Mouse (Mus musculus) forebrain, embryonic 16.5 days (tissue): ENCODE data around the gene Trpm4. TPM values are rescaled to one million over a fixed set of nuclear protein-coding genes. Genes with fewer than 3 reads are reported as not detected.

Experiments
- ATAC-seq: fragments of 200-750 bp; cut with Nextera tagmentation; 2 replicates; pipeline ENCODE4 v1.8.0; 2017; ENCODE audit warnings: mild to moderate bottlenecking, moderate library complexity
- H3K27ac ChIP-seq: fragments of 300-500 bp; sonication (generic); 2 replicates; pipeline ENCODE4 v1.5.1; 2014; ENCODE audit warnings: low read length, control low read depth
- H3K27me3 ChIP-seq: fragments of 300-500 bp; sonication (generic); replicated peaks from 2 replicates; pipeline ENCODE4 v1.6.1; 2014; ENCODE audit warnings: low read length; ENCODE audit not compliant: control insufficient read depth, insufficient read depth
- H3K36me3 ChIP-seq: fragments of 300-500 bp; sonication (generic); 2 replicates; pipeline ENCODE4 v1.6.1; 2014; ENCODE audit not compliant: control insufficient read depth, insufficient read depth
- H3K4me1 ChIP-seq: fragments of 300-500 bp; sonication (generic); replicated peaks from 2 replicates; pipeline ENCODE4 v1.6.1; 2014; ENCODE audit warnings: low read length; ENCODE audit not compliant: control insufficient read depth, insufficient read depth
- H3K4me2 ChIP-seq: fragments of 300-500 bp; sonication (generic); 2 replicates; pipeline ENCODE4 v1.6.1; 2014; ENCODE audit warnings: mild to moderate bottlenecking, low read length, control low read depth
- H3K4me3 ChIP-seq: fragments of 300-500 bp; sonication (generic); replicated peaks from 2 replicates; pipeline ENCODE4 v1.5.1; 2014; ENCODE audit warnings: mild to moderate bottlenecking, low read length, control low read depth
- H3K9ac ChIP-seq: fragments of 300-500 bp; sonication (generic); replicated peaks from 2 replicates; pipeline ENCODE4 v1.6.1; 2014; ENCODE audit warnings: low read depth, low read length, control low read depth
- H3K9me3 ChIP-seq: fragments of 300-500 bp; sonication (generic); 2 replicates; pipeline ENCODE4 v1.6.1; 2016; ENCODE audit warnings: low read length; ENCODE audit not compliant: control insufficient read depth
- WGBS: fragments of 180-500 bp; shearing (Covaris S2); extraction: QIAGEN DNeasy Blood & Tissue Kit; methylation state at CpG from one replicate; pipeline ENCODE4 v1.1.7; 2014; 5-methylcytosine and 5-hydroxymethylcytosine counted together
- polyA plus RNA-seq: library from polyadenylated mRNA; unstranded; fragments of >200 nt; fragmentation: Nextera tagmentation; extraction: Ambion mirVana; gene quantifications from 2 replicates; pipeline ENCODE4 v1.2.1, GENCODE M21; 2015

Gene Trpm4
- polyA plus RNA-seq, 1 experiment from 2014 or later: 10.1 TPM

- no peak overlapping the region for H3K4me2 ChIP-seq
- H3K36me3 ChIP-seq: no peaks in the 10 kb centered on the region
- H3K4me3 ChIP-seq: no peak overlapping the region
- peaks cover 3% of the 10 kb centered on the region; the same call in 1 of the 2 replicates for H3K27me3 ChIP-seq
- peaks cover 12% of the 10 kb centered on the region; the same call in 1 of the 2 replicates for H3K4me1 ChIP-seq
- ATAC-seq: no peak
- H3K9me3 ChIP-seq: no peaks in the 10 kb centered on the region
- H3K27ac ChIP-seq: no peak overlapping the region
- 70% methylated on average over 15 of the region's 15 CpGs for WGBS
- no peak overlapping the region for H3K9ac ChIP-seq
Observed at GRCm38 (mm10) chr7:45308551-45309240, 24.9 kb downstream of the Trpm4 start.

GRCm38 (mm10) chr7:45305275-45305674 is 28.3 kb downstream of the Trpm4 start:
- no peaks in the 10 kb centered on the region for H3K36me3 ChIP-seq
- peak overlapping the region; percentile 26 for H3K4me2 ChIP-seq
- H3K4me3 ChIP-seq: peak overlapping the region; percentile 6
- 4% methylated on average over 17 of the region's 17 CpGs for WGBS
- peaks cover 26% of the 10 kb centered on the region for H3K4me1 ChIP-seq
- no peaks in the 10 kb centered on the region for H3K9me3 ChIP-seq
- no peak for ATAC-seq
- no peak overlapping the region for H3K27ac ChIP-seq
- peak overlapping the region; percentile 1; the same call in 1 of the 2 replicates for H3K9ac ChIP-seq
- H3K27me3 ChIP-seq: peaks cover 6% of the 10 kb centered on the region; the same call in 1 of the 2 replicates

- ATAC-seq: no peak
- H3K4me1 ChIP-seq: peaks cover 29% of the 10 kb centered on the region
- H3K4me2 ChIP-seq: peak overlapping the region; percentile 26
- no peak overlapping the region for H3K27ac ChIP-seq
- peak overlapping the region; percentile 1; the same call in 1 of the 2 replicates for H3K9ac ChIP-seq
- WGBS: 17% methylated on average over 10 of the region's 13 CpGs
- peak overlapping the region; percentile 6 for H3K4me3 ChIP-seq
- H3K9me3 ChIP-seq: no peaks in the 10 kb centered on the region
- H3K36me3 ChIP-seq: no peaks in the 10 kb centered on the region
- H3K27me3 ChIP-seq: peaks cover 6% of the 10 kb centered on the region; the same call in 1 of the 2 replicates
Observed at GRCm38 (mm10) chr7:45304869-45305268, 28.7 kb downstream of the Trpm4 start.

GRCm38 (mm10) chr7:45302626-45303025 is 31.0 kb downstream of the Trpm4 start:
- peak; percentile 26 for ATAC-seq
- peaks cover 6% of the 10 kb centered on the region; the same call in 1 of the 2 replicates for H3K27me3 ChIP-seq
- WGBS: 28% methylated on average over 8 of the region's 8 CpGs
- H3K4me2 ChIP-seq: no peak overlapping the region
- no peaks in the 10 kb centered on the region for H3K9me3 ChIP-seq
- no peak overlapping the region for H3K27ac ChIP-seq
- H3K4me1 ChIP-seq: peaks cover 25% of the 10 kb centered on the region
- no peak overlapping the region for H3K4me3 ChIP-seq
- no peaks in the 10 kb centered on the region for H3K36me3 ChIP-seq
- H3K9ac ChIP-seq: no peak overlapping the region

- peaks cover 26% of the 10 kb centered on the region for H3K4me1 ChIP-seq
- no peak overlapping the region for H3K27ac ChIP-seq
- no peak overlapping the region for H3K4me3 ChIP-seq
- peaks cover 5% of the 10 kb centered on the region; the same call in 1 of the 2 replicates for H3K27me3 ChIP-seq
- WGBS: 15% methylated on average over 6 of the region's 6 CpGs
- no peaks in the 10 kb centered on the region for H3K36me3 ChIP-seq
- no peak for ATAC-seq
- H3K9ac ChIP-seq: peak overlapping the region; percentile 26; the same call in 1 of the 2 replicates
- H3K4me2 ChIP-seq: no peak overlapping the region; the same call in 1 of the 2 replicates
- H3K9me3 ChIP-seq: no peaks in the 10 kb centered on the region
Observed at GRCm38 (mm10) chr7:45300270-45300669, 33.3 kb downstream of the Trpm4 start.

GRCm38 (mm10) chr7:45299752-45300151 is 33.8 kb downstream of the Trpm4 start:
- no peaks in the 10 kb centered on the region for H3K36me3 ChIP-seq
- no peak overlapping the region for H3K4me2 ChIP-seq
- H3K27me3 ChIP-seq: peaks cover 5% of the 10 kb centered on the region; the same call in 1 of the 2 replicates
- H3K27ac ChIP-seq: no peak overlapping the region
- peaks cover 21% of the 10 kb centered on the region for H3K4me1 ChIP-seq
- H3K9me3 ChIP-seq: no peaks in the 10 kb centered on the region
- peak; percentile 87 for ATAC-seq
- H3K9ac ChIP-seq: no peak overlapping the region
- H3K4me3 ChIP-seq: no peak overlapping the region
- WGBS: 13% methylated on average over 5 of the region's 5 CpGs

- H3K4me1 ChIP-seq: peaks cover 11% of the 10 kb centered on the region
- ATAC-seq: no peak
- H3K9ac ChIP-seq: no peak overlapping the region
- no peaks in the 10 kb centered on the region for H3K9me3 ChIP-seq
- H3K27me3 ChIP-seq: peaks cover 5% of the 10 kb centered on the region; the same call in 1 of the 2 replicates
- H3K27ac ChIP-seq: no peak overlapping the region
- no peak overlapping the region for H3K4me2 ChIP-seq
- WGBS: 62% methylated on average over 3 of the region's 3 CpGs
- no peak overlapping the region for H3K4me3 ChIP-seq
- H3K36me3 ChIP-seq: no peaks in the 10 kb centered on the region
Observed at GRCm38 (mm10) chr7:45297563-45297962, 36.0 kb downstream of the Trpm4 start.

- 61% methylated on average over 1 of the region's 1 CpGs for WGBS
- no peak overlapping the region for H3K4me2 ChIP-seq
- H3K4me1 ChIP-seq: peaks cover 9% of the 10 kb centered on the region; the same call in 1 of the 2 replicates
- H3K27ac ChIP-seq: no peak overlapping the region; the same call in 1 of the 2 replicates
- no peak for ATAC-seq
- no peaks in the 10 kb centered on the region for H3K36me3 ChIP-seq
- peaks cover 5% of the 10 kb centered on the region; the same call in 1 of the 2 replicates for H3K27me3 ChIP-seq
- no peak overlapping the region for H3K9ac ChIP-seq
- no peak overlapping the region for H3K4me3 ChIP-seq
- no peaks in the 10 kb centered on the region for H3K9me3 ChIP-seq
Observed at GRCm38 (mm10) chr7:45296626-45297025, 37.0 kb downstream of the Trpm4 start.

GRCm38 (mm10) chr7:45286486-45286885 is 47.1 kb downstream of the Trpm4 start:
- Histone ChIP-seq H3K4me3 (no peak overlapping the region), H3K4me2 (no peak overlapping the region), H3K9me3 (no peaks in the 10 kb centered on the region), H3K27me3 (no peaks in the 10 kb centered on the region), H3K9ac (no peak overlapping the region), H3K4me1 (no peaks in the 10 kb centered on the region), H3K27ac (no peak overlapping the region), H3K36me3 (no peaks in the 10 kb centered on the region)
- 91% methylated on average over 13 of the region's 13 CpGs for WGBS
- ATAC-seq: no peak
